Mouse (Mus musculus): ENCODE results near the gene Rras2. TPM values are rescaled to one million over a fixed set of nuclear protein-coding genes. Genes with fewer than 3 reads are reported as not detected.

Gene Rras2
- polyA plus RNA-seq, 1 experiment from 2014 or later, result 18.9 TPM

Other genes with a start within 250 kb of the Rras2 start
- 96.2 and 114 TPM in 2 replicates for gene Copb1, start 136.9 kb upstream of the Rras2 start, polyA plus RNA-seq (2014; fragmentation: Nextera tagmentation; extraction: Ambion mirVana)
- 373 TPM in 2 replicates for gene Psma1, start 158.3 kb upstream of the Rras2 start, polyA plus RNA-seq (2014; fragmentation: Nextera tagmentation; extraction: Ambion mirVana)

Measured in neural tube, embryonic 14.5 days (tissue).